Mouse (Mus musculus) frontal cortex, postnatal 36 days (tissue): Measurements from ENCODE around the gene Hils1.

Experiments used
- DNase-seq, 2 experiments: peaks; one replicate each; pipeline ENCODE4 v3.0.0; 2022; ENCODE audit warnings: low spot score in 2 of 2

The Hils1 gene

DNA sequence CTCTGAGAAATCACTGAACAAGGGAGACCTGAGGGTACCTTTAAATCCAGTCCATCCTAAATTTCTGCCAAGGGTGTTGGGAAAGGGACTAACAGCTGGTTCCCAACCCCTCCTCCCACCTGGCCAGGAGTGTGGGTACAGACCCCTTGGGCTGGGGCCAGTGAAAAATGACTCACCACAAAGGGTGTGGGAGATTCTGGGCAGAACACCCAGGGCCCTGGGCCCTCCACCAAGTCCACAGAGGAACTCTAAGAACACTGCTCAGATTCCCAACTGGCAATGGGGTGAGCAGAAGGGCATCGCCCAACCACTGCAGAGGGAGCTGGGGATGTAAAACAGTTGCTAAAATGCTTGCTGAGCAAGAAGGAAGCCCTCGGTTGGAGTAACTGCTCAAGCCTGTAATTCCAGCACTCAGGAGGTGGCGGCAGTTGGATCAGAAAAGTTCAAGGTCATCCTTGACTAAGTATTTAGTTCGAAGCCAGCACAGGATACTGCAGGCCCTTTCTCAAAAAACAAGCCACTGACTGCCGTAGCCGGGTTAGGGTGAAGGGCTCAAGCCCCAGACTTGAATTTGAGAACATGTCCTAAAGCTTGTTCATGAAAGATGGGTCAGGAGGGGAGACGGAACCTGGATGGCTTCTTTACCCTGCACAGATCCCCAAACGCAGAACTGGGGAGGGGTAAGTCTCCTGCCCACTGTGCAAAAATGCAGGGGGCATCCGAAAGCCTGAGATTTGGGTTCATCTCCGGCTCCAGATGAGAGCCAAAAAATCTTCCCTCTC lies 21.6 kb downstream of the Hils1 start:
- no peak for DNase-seq

DNA sequence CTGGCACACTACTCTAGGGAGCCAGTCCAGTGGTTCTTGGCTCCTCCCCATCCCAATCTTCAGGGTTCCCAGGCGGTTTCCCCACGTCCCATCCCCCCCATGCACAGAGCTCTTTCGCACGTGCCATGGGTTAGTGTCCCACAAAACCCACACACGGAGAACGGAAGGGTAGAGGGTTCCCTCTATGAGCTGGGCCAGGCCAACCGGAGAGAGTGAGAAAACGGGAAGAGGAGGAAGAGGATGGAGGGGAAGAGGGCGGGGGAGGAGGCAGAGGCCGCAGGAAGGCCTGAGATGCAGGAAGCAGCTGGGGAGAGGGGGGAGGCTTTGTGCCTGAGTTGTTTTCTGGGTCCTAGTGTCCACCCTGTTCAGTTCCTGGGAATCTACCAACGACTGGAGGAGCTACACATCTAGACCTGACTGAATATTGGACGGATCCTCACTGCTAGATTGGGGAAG lies 22.2 kb downstream of the Hils1 start:
- peak; percentile 80 to 90 for DNase-seq

DNA sequence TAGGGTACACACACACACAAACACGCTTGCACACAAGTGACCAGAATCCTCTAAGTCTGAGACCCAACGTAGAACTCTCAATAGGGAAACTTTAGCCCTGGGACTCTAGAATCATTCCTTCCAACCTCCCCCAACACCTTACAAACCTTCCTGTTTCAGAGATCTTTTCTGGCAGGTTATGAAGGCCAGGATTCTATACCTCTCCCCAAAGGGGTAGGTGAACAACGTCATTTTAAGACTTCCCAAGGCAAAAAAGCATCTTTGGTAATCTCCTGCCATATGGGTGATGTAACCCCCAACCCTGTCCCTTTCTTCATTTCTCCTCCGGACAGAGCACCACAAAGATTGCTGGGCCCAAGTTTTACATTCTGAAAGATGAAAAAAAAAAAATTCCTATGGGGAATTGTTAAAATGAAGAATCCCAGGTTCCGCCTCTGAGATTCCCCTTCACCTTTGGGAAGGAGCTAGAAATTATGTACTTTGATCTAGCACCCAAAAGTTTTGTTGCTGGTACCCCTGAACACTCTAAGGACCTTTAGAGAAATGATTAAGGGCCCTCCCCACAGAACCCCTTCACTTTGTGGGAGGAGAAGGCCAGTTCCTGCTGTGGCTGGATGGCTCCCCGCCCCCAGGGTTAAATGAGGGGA lies 22.8 kb downstream of the Hils1 start:
- no peak for DNase-seq

DNA sequence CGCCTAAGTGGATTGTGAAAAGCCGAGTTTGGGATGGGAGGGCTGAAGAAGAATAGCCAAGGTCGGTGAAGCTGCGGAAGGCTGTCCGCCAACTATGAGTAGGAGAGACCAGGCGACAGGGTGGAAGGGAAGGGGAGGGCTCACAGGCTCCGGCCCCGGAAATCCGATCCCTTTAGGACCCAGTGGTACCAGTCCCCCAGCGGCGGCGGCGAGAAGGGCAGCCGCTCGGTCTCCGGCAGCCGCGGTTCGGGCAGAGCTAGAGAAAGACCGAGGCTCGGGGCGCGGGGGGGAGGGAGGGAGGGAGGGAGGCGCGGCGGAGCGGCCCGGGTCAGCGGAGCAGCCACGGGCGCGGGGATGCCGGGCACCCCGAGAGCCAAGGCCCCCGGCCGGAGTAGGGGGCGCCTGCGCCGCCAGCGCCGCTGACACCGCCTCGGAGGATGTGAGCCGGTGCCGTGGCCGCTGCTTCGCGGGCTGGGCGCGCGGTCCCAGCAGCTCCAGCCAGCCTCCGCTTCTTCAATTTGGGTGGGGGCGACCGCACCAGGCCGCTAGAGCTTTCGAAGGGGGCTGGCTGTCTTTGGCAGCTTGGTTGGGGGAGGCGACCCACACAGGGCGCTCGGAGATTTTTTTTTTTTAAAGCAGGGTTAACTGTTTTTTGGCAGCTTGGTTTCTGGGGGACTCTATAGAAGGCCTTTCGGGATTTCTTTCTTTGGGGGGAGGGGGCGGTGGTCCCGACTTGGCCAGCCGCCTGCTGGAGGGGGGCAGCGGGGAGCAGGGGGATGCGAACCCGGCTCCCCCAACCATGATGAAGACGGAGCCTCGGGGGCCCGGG lies 23.6 kb downstream of the Hils1 start, which contains the start of gene Ppp1r9b:
Gene Ppp1r9b, plus strand, starts transcription at position 287 of the 829 bp plus-strand sequence.
- peak; percentile 90 to 93 for DNase-seq

DNA sequence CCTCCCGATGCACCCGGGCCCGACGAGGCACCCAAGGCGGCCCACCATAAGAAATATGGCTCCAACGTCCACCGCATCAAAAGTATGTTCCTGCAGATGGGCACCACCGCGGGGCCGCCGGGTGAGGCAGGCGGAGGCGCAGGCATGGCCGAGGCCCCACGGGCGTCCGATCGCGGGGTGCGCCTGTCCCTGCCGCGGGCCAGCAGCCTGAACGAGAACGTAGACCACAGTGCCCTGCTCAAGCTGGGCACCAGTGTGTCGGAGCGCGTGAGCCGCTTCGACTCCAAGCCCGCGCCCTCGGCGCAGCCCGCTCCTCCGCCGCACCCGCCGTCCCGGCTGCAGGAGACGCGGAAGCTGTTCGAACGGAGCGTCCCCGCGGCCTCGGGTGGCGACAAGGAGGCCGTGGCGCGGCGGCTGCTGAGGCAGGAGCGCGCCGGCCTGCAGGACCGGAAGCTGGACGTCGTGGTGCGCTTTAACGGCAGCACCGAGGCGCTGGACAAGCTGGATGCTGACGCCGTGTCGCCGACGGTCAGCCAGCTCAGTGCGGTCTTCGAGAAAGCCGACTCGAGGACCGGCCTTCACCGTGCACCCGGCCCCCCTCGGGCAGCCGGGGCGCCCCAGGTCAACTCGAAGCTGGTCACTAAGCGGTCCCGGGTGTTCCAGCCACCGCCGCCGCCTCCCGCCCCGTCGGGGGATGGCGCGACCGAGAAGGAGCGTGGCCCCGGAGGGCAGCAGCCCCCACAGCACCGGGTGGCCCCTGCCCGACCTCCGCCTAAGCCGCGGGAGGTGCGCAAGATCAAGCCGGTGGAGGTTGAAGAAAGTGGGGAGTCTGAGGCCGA lies 24.5 kb downstream of the Hils1 start:
- no peak for DNase-seq

DNA sequence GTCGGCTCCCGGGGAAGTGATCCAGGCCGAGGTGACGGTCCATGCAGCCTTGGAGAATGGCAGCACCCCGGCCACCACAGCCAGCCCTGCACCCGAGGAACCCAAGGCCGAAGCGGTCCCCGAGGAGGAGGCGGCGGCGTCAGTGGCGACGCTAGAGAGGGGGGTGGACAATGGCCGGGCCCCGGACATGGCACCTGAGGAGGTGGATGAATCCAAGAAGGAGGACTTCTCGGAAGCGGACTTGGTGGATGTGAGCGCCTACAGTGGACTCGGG lies 25.0 kb downstream of the Hils1 start:
- DNase-seq, result no peak

DNA sequence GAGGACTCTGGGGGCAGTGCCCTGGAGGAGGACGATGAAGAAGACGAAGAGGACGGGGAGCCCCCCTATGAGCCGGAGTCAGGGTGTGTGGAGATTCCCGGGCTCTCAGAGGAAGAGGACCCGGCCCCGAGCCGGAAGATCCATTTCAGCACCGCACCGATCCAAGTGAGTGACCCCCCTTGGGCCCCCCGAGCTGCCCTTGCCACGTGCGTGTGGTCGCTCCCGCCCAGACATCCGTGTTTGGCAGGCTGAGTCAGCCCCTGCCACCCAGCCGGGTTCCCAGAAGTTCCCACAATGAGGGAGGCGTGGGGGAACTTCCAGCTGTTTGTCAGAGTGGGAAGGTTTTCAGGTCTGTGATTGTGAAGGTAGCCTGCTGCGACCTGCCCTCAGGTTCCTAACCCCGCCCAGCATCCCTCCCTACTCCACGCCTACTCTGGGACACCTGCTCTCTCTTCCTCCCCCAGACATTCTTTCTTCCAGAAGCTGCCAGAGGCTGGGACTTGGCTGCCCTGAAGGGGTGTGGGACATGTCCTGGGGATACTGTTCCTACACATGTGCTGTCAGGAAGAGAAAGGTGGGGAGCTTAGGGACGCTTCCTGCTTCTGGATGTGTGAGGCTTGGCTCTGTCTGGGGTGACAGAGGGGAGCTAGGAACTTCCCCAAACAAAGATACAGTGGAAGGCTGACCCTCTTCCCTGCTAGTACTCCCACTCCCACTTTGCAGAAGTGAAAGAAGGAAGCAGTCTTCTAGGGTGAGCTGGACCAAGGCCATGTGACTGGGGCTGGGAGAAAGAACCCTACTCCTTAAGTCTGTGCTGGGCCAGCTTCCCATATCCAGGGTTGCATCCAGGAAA lies 25.6 kb downstream of the Hils1 start:
- peak in 1 of 2 experiments; percentile 54 for DNase-seq

DNA sequence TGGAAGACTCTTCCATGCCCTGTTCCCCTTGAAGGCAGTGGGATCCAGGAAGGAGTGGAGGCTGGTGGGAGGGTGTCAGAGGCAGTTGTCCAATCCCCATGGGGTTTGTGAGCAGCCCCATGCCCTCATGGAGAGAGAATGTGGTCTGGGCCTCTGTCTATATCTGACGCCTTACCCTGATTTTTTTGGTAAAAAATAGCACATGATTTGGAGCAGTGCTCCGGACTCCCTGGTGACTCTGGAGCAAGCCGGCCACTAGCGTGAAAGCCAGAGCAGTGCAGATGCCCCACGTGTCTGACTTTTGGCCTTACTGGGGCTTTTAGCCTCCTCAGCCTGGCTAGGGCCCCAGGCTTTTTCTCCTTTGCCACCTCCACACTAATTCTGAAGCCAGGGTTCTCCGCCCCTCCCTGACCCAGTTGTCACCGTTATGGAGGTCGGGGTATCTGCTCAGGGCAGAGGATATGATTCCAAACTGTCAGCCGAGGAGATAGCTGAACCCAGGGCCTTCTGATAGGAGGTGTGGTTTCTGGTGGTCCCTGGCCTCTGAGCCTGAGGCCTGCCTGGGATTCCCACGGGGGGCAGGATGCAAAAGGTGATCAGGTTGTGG lies 26.9 kb downstream of the Hils1 start:
- DNase-seq, result no peak

DNA sequence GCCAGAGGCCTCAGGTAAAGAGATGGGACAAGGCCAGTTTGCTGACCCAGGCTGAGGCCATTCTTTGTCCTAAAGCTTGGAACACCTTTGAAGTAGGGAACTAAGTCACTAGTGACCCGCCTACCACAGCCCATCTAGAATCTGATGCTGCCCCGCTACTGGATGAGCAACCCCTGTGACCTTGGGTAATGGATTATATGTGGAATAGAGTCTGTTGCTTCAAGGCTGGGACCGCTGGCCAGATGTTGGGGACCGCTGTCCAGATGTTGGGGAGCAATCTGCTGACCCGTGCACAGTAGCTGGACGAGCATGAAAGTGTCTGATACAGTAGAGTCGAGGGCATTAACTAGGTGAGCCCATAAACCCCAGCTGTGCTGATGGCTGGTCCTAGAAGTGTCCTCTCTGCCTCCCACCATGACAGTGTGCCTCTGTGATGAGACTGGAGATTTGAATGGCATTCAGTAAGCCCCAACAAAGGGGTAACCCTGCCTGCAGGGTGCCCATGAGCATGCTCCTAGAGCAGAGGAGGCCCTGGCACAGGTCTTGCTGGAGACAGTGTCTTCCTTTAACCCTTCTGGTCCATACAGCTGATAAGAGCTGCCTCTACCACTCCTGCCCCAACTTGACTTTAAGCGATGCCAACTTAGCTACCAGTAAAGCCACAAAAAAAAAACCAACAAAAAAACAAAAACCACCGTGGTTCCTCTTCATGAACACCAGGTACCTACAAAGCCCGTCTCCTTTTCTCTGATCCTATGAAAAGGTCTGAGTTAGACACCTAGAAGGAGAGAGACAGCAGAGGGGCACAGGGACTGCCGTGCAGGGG lies 27.8 kb downstream of the Hils1 start:
- no peak for DNase-seq

DNA sequence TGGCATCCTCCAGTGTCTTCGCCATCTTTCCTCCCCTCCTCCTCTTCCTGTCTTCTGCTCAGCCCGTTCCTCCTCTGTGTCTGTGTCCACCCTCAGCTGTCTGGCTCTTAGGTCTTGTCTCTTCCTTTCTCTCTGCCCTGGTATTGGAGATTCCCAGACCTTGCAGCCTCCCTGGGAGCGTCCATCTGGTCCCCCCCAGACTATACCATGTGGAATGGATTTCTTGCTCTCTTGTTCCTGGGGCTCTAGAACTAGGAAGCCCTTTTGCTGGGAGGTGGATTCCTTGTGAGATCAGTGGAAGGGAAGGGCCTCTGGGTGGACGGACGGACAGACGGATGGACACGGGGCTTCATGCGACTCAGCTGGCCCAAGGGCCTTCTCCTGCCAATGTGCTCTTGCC lies 28.7 kb downstream of the Hils1 start:
- DNase-seq, result no peak

DNA sequence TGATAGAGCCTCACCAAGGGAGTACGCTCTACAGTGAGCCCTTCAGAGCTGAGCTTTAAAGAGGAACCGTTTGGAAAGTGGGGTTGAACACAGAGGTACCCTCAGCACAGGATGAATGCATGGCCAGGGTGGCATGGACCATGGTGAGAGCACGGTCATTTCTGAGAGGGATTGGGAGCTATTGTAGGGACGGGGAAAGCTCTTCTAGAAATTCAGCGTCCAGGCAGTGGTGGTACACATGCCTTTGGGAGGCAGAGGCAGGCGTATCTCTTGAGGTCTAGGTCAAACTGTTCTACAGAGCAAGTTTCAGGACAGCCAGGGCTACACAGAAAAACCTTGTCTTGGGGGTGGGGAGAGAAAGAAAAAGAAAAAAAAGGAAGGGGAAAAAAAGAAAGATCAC lies 29.6 kb downstream of the Hils1 start:
- DNase-seq, result no peak

DNA sequence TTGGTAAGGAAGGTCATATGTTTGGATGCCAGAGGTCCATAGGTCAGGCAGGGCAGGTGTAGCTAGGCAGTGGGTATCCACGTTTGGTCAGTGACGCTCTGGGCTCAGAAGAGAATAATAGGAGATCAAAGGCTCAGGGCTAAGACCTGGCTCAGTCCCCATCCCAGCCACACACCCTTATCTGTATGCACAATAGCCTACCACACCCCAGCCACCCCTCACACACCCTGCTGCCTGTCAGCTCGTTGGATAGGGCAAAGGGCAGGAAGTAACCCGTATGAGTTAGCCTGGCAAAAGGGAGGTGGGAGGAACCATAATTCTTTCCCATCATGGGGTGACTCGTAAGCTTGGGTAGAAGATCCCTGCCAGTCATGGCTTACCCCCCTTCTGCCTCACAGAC lies 30.2 kb downstream of the Hils1 start:
- DNase-seq, result no peak

DNA sequence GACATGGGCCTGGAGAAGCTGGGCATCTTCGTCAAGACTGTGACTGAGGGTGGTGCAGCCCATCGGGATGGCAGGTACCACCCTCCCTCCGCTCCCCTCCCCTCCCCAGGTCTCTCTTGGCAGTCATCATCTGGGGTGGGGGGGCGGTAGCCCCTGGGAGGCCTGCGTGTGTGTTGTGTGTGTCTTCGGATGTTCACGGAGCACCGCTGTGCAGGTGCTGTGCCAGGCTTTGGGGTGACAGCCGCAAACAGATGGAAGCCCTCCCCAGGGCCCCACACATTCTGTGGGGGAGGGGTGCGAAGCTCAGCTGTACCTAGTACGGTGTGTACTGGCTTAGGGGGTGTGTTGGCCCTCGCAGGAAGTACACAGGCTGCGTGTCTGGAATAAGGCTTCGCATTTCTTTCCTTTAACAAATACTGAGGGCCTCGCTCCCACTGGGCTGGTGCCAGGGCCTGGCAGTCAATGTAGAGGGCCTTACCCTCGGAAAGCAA lies 30.7 kb downstream of the Hils1 start:
- DNase-seq, result peak in 1 of 2 experiments; percentile 69

DNA sequence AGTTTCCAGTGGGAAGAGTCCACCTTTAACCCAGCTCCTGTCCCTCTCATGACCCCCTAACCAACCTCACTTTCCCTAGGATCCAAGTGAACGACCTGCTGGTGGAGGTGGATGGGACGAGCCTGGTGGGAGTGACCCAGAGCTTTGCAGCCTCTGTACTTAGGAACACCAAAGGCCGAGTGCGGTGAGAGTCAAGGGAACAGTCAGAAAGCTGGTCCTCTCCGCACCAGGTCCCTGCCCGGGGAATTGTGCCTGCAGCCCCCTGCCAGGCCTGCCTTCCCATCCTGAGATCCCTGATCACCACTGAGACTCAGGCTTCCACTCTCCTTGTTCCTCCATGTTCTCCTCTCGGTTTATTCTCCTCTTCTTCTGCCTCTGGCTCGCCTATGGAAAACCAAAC lies 32.7 kb downstream of the Hils1 start:
- no peak for DNase-seq

DNA sequence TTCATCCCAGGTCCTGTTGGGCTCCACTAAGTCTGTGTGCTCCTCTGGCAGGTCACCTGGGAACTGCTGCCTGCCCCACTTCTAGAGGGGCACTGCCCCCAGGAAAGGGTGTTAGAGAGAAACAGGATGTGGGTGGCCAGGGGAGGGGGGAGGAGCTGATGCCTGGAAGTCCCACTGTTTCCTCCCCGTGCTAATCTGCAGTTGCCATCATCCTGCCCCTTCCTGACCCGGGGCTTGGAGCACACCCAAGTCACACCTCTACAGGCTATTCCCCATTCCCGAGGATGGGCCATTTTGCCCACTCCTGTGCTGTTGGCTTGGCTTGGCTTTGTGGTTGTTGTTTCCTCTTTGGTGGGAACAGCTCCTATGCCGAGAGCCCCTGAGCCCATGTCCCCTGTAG lies 33.2 kb downstream of the Hils1 start:
- no peak for DNase-seq

DNA sequence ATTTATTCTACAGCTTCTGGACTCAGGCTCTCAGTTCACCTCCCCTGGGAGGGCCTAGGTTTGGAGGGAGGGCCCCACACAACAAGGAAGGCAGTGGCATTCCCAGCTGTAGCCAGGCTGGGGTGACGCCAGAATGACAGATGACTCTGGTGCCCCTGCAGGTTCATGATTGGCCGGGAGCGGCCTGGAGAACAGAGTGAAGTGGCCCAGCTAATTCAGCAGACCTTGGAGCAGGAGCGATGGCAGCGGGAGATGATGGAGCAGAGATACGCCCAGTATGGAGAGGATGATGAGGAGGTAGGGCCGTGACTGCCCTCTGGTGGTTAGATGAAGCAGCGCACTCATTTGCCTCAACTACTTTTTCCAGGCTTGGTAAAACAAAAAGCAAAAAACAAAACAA lies 33.7 kb downstream of the Hils1 start:
- DNase-seq, result peak; percentile 63 to 77

DNA sequence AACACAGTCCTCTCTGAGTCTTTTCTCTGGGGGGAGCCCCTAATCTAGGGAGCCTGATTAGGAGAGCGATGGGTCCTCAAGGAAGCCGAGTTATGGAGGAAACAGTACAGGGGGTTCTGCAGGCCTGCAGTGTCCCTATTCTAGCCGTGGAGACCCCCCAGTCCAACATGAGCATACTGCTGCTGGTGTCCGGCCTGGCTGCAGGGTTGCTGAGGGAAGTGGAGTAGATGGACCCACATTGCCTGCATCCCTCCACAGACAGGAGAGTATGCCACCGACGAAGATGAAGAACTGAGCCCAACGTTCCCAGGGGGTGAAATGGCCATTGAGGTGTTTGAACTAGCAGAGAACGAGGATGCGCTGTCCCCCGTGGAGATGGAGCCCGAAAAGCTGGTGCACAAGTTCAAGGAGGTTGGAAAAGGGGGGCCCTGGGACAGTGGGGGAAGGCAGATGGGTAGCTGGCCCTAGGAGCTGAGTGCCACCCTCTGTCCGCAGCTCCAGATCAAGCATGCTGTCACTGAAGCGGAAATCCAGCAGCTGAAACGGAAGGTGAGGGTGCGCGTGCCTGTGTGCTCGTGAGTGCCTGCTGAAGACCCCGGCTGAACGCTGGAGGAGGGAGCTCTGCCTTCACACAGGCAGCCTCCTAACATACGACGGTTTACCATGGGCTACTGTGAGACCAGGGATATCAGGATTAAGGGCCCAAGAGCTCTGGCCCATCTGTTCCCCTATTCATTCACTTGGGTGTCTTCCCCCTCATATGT lies 34.4 kb downstream of the Hils1 start:
- DNase-seq, result no peak

DNA sequence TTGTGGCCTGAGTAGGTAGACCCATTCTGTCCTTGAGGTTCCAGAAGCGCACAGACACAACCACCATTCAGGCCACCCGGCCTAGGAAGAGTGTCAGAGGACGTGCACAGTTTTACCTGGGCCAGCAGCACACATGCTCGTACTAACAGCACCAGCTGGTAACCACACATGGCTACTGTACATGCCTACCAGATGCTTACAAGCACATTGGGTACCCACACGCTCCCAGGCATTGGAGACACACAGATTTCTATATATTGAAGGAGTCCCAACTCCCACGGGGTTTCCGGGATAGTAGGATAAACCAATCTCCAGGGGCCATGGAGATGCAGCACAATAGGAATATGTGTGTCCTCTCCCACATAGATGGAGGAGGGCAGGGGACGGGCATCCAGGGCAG lies 35.3 kb downstream of the Hils1 start:
- DNase-seq, result no peak
